Mouse (Mus musculus) ES-E14 (cell line): Measurements from ENCODE around the gene Ctxn1. TPM values are rescaled to one million over a fixed set of nuclear protein-coding genes. Genes with fewer than 3 reads are reported as not detected.

Source experiments
- DNase-seq: peaks from one replicate; pipeline ENCODE4 v3.0.0-alpha.2; 2013; ENCODE audit warnings: low read depth, low spot score
- H3K27ac ChIP-seq: 2 replicates; pipeline ENCODE4 v1.5.1; 2012; ENCODE audit warnings: low read depth, mild to moderate bottlenecking, low read length, moderate library complexity, mixed read lengths; ENCODE audit not compliant: poor library complexity, insufficient read depth, severe bottlenecking
- H3K36me3 ChIP-seq: 2 replicates; pipeline ENCODE4 v1.6.1; 2012; ENCODE audit warnings: mild to moderate bottlenecking, low read length, moderate library complexity, mixed read lengths; ENCODE audit not compliant: control insufficient read depth, poor library complexity, insufficient read depth, severe bottlenecking
- H3K4me1 ChIP-seq, 2 experiments: fragments of 150-350 bp in 1 of 2; sonication (generic) in 1 of 2; 2 replicates each; pipeline ENCODE4 v1.6.1; 2012; ENCODE audit warnings: low read length in 2 of 2, mild to moderate bottlenecking in 1 of 2, mixed read lengths in 1 of 2; ENCODE audit not compliant: control insufficient read depth in 2 of 2, insufficient read depth in 2 of 2, poor library complexity in 1 of 2
- H3K4me3 ChIP-seq, 2 experiments: fragments of 150-350 bp in 1 of 2; sonication (generic) in 1 of 2; 2 replicates each; pipeline ENCODE4 v1.5.1; 2012; ENCODE audit warnings: low read length in 2 of 2, low read depth in 1 of 2, mild to moderate bottlenecking in 1 of 2, mixed read lengths in 1 of 2; ENCODE audit not compliant: insufficient read depth in 1 of 2, poor library complexity in 1 of 2, severe bottlenecking in 1 of 2
- H3K9ac ChIP-seq: 2 replicates; pipeline ENCODE4 v1.6.1; 2012; ENCODE audit warnings: low read depth, mild to moderate bottlenecking, low read length, mixed read lengths; ENCODE audit not compliant: poor library complexity, insufficient read depth, severe bottlenecking
- H3K9me3 ChIP-seq: fragments of 150-350 bp; sonication (generic); 2 replicates; pipeline ENCODE4 v1.6.1; 2012; ENCODE audit warnings: low read depth, mild to moderate bottlenecking, low read length; ENCODE audit not compliant: control insufficient read depth, insufficient read depth
- CHD2 ChIP-seq: IDR thresholded peaks from 2 replicates; pipeline ENCODE4 v1.6.1; 2014; ENCODE audit warnings: mild to moderate bottlenecking, low read depth, low read length, inconsistent platforms
- HCFC1 ChIP-seq: IDR thresholded peaks from 2 replicates; pipeline ENCODE4 v1.6.1; 2012; ENCODE audit warnings: low read length, inconsistent platforms, borderline replicate concordance; ENCODE audit not compliant: insufficient read depth
- MAFK ChIP-seq: IDR thresholded peaks from 2 replicates; pipeline ENCODE4 v1.6.1; 2014; ENCODE audit warnings: mild to moderate bottlenecking, low read depth, low read length, inconsistent platforms; ENCODE audit not compliant: insufficient read depth
- ZC3H11A ChIP-seq: IDR thresholded peaks from 2 replicates; pipeline ENCODE4 v1.6.1; 2012; ENCODE audit warnings: low read depth, mild to moderate bottlenecking, inconsistent platforms, low read length, borderline replicate concordance
- ZNF384 ChIP-seq: IDR thresholded peaks from 2 replicates; pipeline ENCODE4 v1.6.1; 2012; ENCODE audit warnings: low read depth, low read length, inconsistent platforms
- in situ Hi-C, 2 experiments: fragments of 600-800 bp; cut with MboI; formaldehyde crosslinking; loops; one replicate each; pipeline ENCODE4 v1.15.1; 2025; ENCODE audit warnings: low sequenced_read_pairs in 2 of 2, inconsistent platforms in 1 of 2; ENCODE audit not compliant: unreplicated experiment in 2 of 2
- total RNA-seq: library from RNA; depleted of rRNA; stranded (reverse); fragments of 300-350 nt; gene quantifications from 2 replicates; pipeline ENCODE4 v1.2.3, GENCODE M21; 2012; rRNA removed

Gene Ctxn1
- total RNA-seq, 1 experiment, result 3.7 TPM

GRCm38 (mm10) chr8:4214006-4214980 lies 44.8 kb downstream of the Ctxn1 start:
- peak overlapping the region; percentile 42; the same call in 1 of the 2 replicates for H3K9ac ChIP-seq

GRCm38 (mm10) chr8:4213210-4214005 lies 45.7 kb downstream of the Ctxn1 start:
- peak; percentile 28 for DNase-seq
- no peaks in the 10 kb centered on the region for H3K36me3 ChIP-seq
- peak overlapping the region; percentile 59 to 64 for H3K4me3 ChIP-seq
- H3K9ac ChIP-seq, result peak overlapping the region; percentile 42; the same call in 1 of the 2 replicates
- peaks cover 2 to 17% of the 10 kb centered on the region in 2 experiments; a peak in 3 of 4 replicates for H3K4me1 ChIP-seq
- H3K9me3 ChIP-seq, result 0 out of 2 replicates have a peak, but pooled peaks cover 1% of the 10 kb centered on the region
- no peak overlapping the region for H3K27ac ChIP-seq
- in situ Hi-C loops, result no loop called here
- TF ChIP-seq CHD2 (no peak), ZNF384 (no peak), ZC3H11A (no peak), MAFK (no peak), HCFC1 (no peak)

More at GRCm38 (mm10) chr8:4214006-4214980, 44.8 kb downstream of the Ctxn1 start:
- Histone ChIP-seq H3K4me3 (peak overlapping the region; percentile 59 to 64), H3K36me3 (no peaks in the 10 kb centered on the region), H3K27ac (no peak overlapping the region), H3K9me3 (0 out of 2 replicates have a peak, but pooled peaks cover 1% of the 10 kb centered on the region), H3K4me1 (peaks cover 2 to 17% of the 10 kb centered on the region in 2 experiments; a peak in 3 of 4 replicates)
- in situ Hi-C loops, result no loop called here
- no peak for TF ChIP-seq HCFC1
- TF ChIP-seq ZC3H11A, result no peak
- TF ChIP-seq ZNF384, result no peak
- TF ChIP-seq MAFK, result no peak
- no peak for TF ChIP-seq CHD2
- DNase-seq, result peak; percentile 62

- H3K4me1 ChIP-seq, result peaks cover 2 to 17% of the 10 kb centered on the region in 2 experiments; a peak in 3 of 4 replicates
- H3K9me3 ChIP-seq, result 0 out of 2 replicates have a peak, but pooled peaks cover 1% of the 10 kb centered on the region
- DNase-seq, result no peak
- in situ Hi-C loops, result no loop called here
- TF ChIP-seq ZNF384 (no peak), CHD2 (no peak), MAFK (no peak), ZC3H11A (no peak), HCFC1 (no peak)
- peak overlapping the region; percentile 59 to 64 for H3K4me3 ChIP-seq
- no peak overlapping the region for H3K27ac ChIP-seq
- H3K9ac ChIP-seq, result no peak overlapping the region
- H3K36me3 ChIP-seq, result no peaks in the 10 kb centered on the region
These were observed 46.3 kb downstream of the Ctxn1 start for GRCm38 (mm10) chr8:4212809-4213209.

GRCm38 (mm10) chr8:4211097-4211496 lies 48.0 kb downstream of the Ctxn1 start:
- H3K9me3 ChIP-seq, result 0 out of 2 replicates have a peak, but pooled peaks cover 1% of the 10 kb centered on the region
- H3K36me3 ChIP-seq, result no peaks in the 10 kb centered on the region
- no peak for DNase-seq
- in situ Hi-C loops, result no loop called here
- no peak overlapping the region for H3K27ac ChIP-seq
- peaks cover 0 to 14% of the 10 kb centered on the region in 2 experiments; a peak in 3 of 4 replicates for H3K4me1 ChIP-seq
- H3K9ac ChIP-seq, result no peak overlapping the region
- H3K4me3 ChIP-seq, result no peak overlapping the region
- no peak for TF ChIP-seq MAFK

Other genes with a start within 250 kb of the Ctxn1 start
- 0.54 TPM in 1 of 2 replicates, not detected in the other for gene Cd209f, start 153.4 kb downstream of the Ctxn1 start, total RNA-seq
- 0.18 TPM in 1 of 2 replicates, not detected in the other for gene Cd209g, start 125.2 kb downstream of the Ctxn1 start, total RNA-seq
- 5.2 and 6.2 TPM in 2 replicates for gene Evi5l, start 92.7 kb downstream of the Ctxn1 start, total RNA-seq
- 0.54 and 1.2 TPM in 2 replicates for gene Prr36, start 41.8 kb downstream of the Ctxn1 start, total RNA-seq
- gene Lrrc8e, start 32.4 kb downstream of the Ctxn1 start, total RNA-seq, result 0.67 and 1.1 TPM in 2 replicates
- gene Map2k7, start 20.5 kb downstream of the Ctxn1 start, total RNA-seq, result 21.0 and 22.0 TPM in 2 replicates
- not detected in 2 replicates for gene Gm49320, start 20.4 kb downstream of the Ctxn1 start, total RNA-seq
- 1.1 and 1.6 TPM in 2 replicates for gene Tgfbr3l, start 11.1 kb downstream of the Ctxn1 start, total RNA-seq
- gene Snapc2, start 6.2 kb downstream of the Ctxn1 start, total RNA-seq, result 10.3 and 15.9 TPM in 2 replicates
- gene Timm44, start 16.6 kb upstream of the Ctxn1 start, total RNA-seq, result 72.5 and 78.8 TPM in 2 replicates
- 13.1 and 17.6 TPM in 2 replicates for gene Ccl25, start 65.9 kb upstream of the Ctxn1 start, total RNA-seq
- gene Elavl1, start 66.1 kb upstream of the Ctxn1 start, total RNA-seq, result 43.2 and 73.6 TPM in 2 replicates
- 32.3 and 45.9 TPM in 2 replicates for gene Cers4, start 233.8 kb upstream of the Ctxn1 start, total RNA-seq